Mouse (Mus musculus) left cerebral cortex, postnatal 4 days (tissue): Measurements from ENCODE around the gene Gm10721. TPM values are rescaled to one million over a fixed set of nuclear protein-coding genes. Genes with fewer than 3 reads are reported as not detected.
"Not testable (repeated sequence)": the region's sequence is repeated elsewhere in the genome, so short reads cannot be mapped to it uniquely, and the experiment has no call there.

ENCODE experiments used
- DNase-seq: peaks from one replicate; pipeline ENCODE4 v3.0.0-alpha.2; 2022
- intact Hi-C: fragments of 180-260 bp; cut with DNase I; formaldehyde crosslinking; loops from one replicate; pipeline ENCODE4 v1.15.1; 2025
- total RNA-seq, 2 experiments: library from RNA; stranded (reverse); gene quantifications; 2 replicates each; pipeline ENCODE4 v1.2.3; 2021

Gene Gm10721
- total RNA-seq: 1 to 10 TPM in 1 of 2 experiments, under 1 TPM in 1; 0.86 to 1.8 TPM

- DNase-seq, intact Hi-C loops: not testable (repeated sequence)
Observed at GRCm38 (mm10) chr9:3012733-3013279, at the start of gene Gm10721. TSS of gene Gm10721 (plus strand) at chr9:3013140.

- intact Hi-C loops, DNase-seq: not testable (repeated sequence)
Observed at GRCm38 (mm10) chr9:3000445-3000972, 12.4 kb upstream of the Gm10721 start, which contains the start of gene Gm10722. TSS of gene Gm10722 (plus strand) at chr9:3000922.

GRCm38 (mm10) chr9:3001006-3001405, 11.9 kb upstream of the Gm10721 start:
- intact Hi-C loops, DNase-seq: not testable (repeated sequence)

GRCm38 (mm10) chr9:3001948-3002659, 10.8 kb upstream of the Gm10721 start:
- peak; percentile 80 for DNase-seq
- intact Hi-C loops: not testable (repeated sequence)

- intact Hi-C loops: not testable (repeated sequence)
Observed at GRCm38 (mm10) chr9:3002794-3003396, 10.0 kb upstream of the Gm10721 start, which contains the start of gene Gm11168. TSS of gene Gm11168 (plus strand) at chr9:3003346.

GRCm38 (mm10) chr9:3006179-3006578, 6.8 kb upstream of the Gm10721 start:
- intact Hi-C loops, DNase-seq: not testable (repeated sequence)

More at GRCm38 (mm10) chr9:3002794-3003396, 10.0 kb upstream of the Gm10721 start, which contains the start of gene Gm11168:
- not testable (repeated sequence) for DNase-seq

GRCm38 (mm10) chr9:3006636-3007035, 6.3 kb upstream of the Gm10721 start:
- intact Hi-C loops, DNase-seq: not testable (repeated sequence)

- DNase-seq, intact Hi-C loops: not testable (repeated sequence)
Observed at GRCm38 (mm10) chr9:3007272-3007671, 5.7 kb upstream of the Gm10721 start.

GRCm38 (mm10) chr9:3009331-3009730, 3.6 kb upstream of the Gm10721 start:
- intact Hi-C loops: not testable (repeated sequence)

GRCm38 (mm10) chr9:3012054-3012621, 802 bp upstream of the Gm10721 start:
- DNase-seq, intact Hi-C loops: not testable (repeated sequence)

More at GRCm38 (mm10) chr9:3009331-3009730, 3.6 kb upstream of the Gm10721 start:
- not testable (repeated sequence) for DNase-seq

- DNase-seq, intact Hi-C loops: not testable (repeated sequence)
Observed at GRCm38 (mm10) chr9:3015354-3015753, 2.4 kb downstream of the Gm10721 start, which contains the start of gene Gm10720. TSS of gene Gm10720 (plus strand) at chr9:3015654.

- intact Hi-C loops, DNase-seq: not testable (repeated sequence)
Observed at GRCm38 (mm10) chr9:3015896-3016295, 3.0 kb downstream of the Gm10721 start.

- DNase-seq, intact Hi-C loops: not testable (repeated sequence)
Observed at GRCm38 (mm10) chr9:3017108-3017507, 4.2 kb downstream of the Gm10721 start, which contains the start of gene Gm10719. TSS of gene Gm10719 (plus strand) at chr9:3017408.

GRCm38 (mm10) chr9:3018944-3019343, 6.0 kb downstream of the Gm10721 start:
- DNase-seq: peak; percentile 59
- intact Hi-C loops: not testable (repeated sequence)

- DNase-seq: peak; percentile 20
- intact Hi-C loops: not testable (repeated sequence)
Observed at GRCm38 (mm10) chr9:3019835-3020727, 7.1 kb downstream of the Gm10721 start.

GRCm38 (mm10) chr9:3022316-3023008, 9.5 kb downstream of the Gm10721 start:
- intact Hi-C loops, DNase-seq: not testable (repeated sequence)

- intact Hi-C loops, DNase-seq: not testable (repeated sequence)
Observed at GRCm38 (mm10) chr9:3023312-3023984, 10.5 kb downstream of the Gm10721 start, which contains the start of gene Gm10718. TSS of gene Gm10718 (plus strand) at chr9:3023547.
